Comparison of ENCODE assay signal across 10 mouse cellular contexts in the genomic region with DNA sequence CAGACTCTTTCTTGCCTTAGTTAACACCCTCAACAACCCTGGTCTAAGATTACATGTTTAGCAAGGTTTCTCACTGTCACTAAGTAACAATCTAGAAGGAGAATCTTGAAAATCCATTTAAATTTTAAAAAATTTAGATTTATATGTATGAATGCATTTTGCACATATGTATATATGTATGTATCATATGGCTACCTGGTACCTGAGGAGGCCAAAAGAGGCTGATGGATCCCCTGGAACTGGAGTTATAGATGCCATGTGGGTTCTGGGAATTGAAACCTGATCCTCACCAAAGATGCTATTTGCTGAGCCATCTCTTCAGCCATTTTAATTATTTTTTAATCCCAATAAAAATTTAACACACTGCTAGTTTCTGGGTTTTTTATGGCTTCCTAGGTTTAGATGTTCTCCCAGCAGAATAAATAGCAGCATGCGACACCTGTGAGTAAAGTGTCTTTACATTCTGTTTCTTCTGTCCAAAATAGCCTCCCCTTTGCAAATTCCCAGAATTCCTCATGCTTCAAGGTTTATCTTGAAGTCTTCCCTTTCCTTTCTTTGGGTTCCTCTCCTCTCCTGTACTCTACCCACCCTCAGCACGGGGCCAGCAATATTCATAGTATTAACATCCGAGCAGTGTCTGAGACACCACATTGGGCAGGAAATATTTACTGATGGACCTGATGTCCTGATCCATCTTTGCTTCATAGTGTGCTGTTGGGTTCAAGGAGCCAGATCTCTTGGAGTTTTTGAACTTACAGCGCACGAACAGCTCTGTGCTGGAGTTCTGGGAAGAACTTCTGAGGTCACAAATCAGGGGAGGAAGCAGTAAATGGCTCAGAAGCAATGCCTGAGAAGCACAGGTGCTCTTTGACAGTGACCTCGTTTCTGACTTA. TPM values are rescaled to one million over a fixed set of nuclear protein-coding genes. Genes with fewer than 3 reads are reported as not detected.
DNase-seq lines count a peak whose midpoint lies in the region; ATAC-seq and TF ChIP-seq lines count a peak whose summit lies in the region.
"Had no signal": no experiment of that assay in that cellular context is flagged by ENCODE, and none has a peak within 500 bp of the region (broad histone marks: within the 10 kb centered on the region; RNA-seq: fewer than 3 reads in every experiment).

No protein-coding gene starts in this region.

- no peak for TF ChIP-seq CTCF in lung, embryonic 14.5 days (IDR thresholded peaks at IDR 0.05; ENCODE audit: low read depth)
- TF ChIP-seq CTCF in hindbrain, postnatal 0 days (IDR thresholded peaks at IDR 0.05; ENCODE audit: low read depth), result no peak

- no peak for ATAC-seq in lung, embryonic 14.5 days (ENCODE audit: insufficient read depth)
- no peak for ATAC-seq in hindbrain, postnatal 0 days
- ATAC-seq in neural tube, embryonic 13.5 days (ENCODE audit: low read depth), result no peak
- ATAC-seq in frontal cortex, adult (ENCODE audit: low TSS enrichment), result no peak

- no peaks in the 10 kb centered on the region for H3K9me3 ChIP-seq in lung, embryonic 14.5 days (ENCODE audit: low read depth, low read length)
- H3K9me3 ChIP-seq in hindbrain, postnatal 0 days (ENCODE audit: low read length), result no peaks in the 10 kb centered on the region
- H3K9me3 ChIP-seq in neural tube, embryonic 13.5 days, result no peaks in the 10 kb centered on the region

- no peaks in the 10 kb centered on the region for H3K27me3 ChIP-seq in lung, embryonic 14.5 days (ENCODE audit: insufficient read depth, low read length)
- H3K27me3 ChIP-seq in hindbrain, postnatal 0 days (ENCODE audit: insufficient read depth, low read length), result no peaks in the 10 kb centered on the region
- H3K27me3 ChIP-seq in neural tube, embryonic 13.5 days, result no peaks in the 10 kb centered on the region

- H3K27ac ChIP-seq in lung, embryonic 14.5 days (ENCODE audit: low read depth), result peak overlapping the region; percentile 86; the same call in 1 of the 2 replicates
- no peak overlapping the region for H3K27ac ChIP-seq in hindbrain, postnatal 0 days
- no peak overlapping the region for H3K27ac ChIP-seq in neural tube, embryonic 13.5 days (replicated peaks)

- H3K9ac ChIP-seq in lung, embryonic 14.5 days, result peak overlapping the region; percentile 62
- H3K9ac ChIP-seq in hindbrain, postnatal 0 days (replicated peaks; ENCODE audit: low read length), result no peak overlapping the region
- H3K9ac ChIP-seq in neural tube, embryonic 13.5 days, result peak overlapping the region; percentile 58; the same call in 1 of the 2 replicates

- no peaks in the 10 kb centered on the region for H3K36me3 ChIP-seq in lung, embryonic 14.5 days (ENCODE audit: insufficient read depth)
- no peaks in the 10 kb centered on the region for H3K36me3 ChIP-seq in hindbrain, postnatal 0 days (ENCODE audit: insufficient read depth, low read length)
- no peaks in the 10 kb centered on the region for H3K36me3 ChIP-seq in neural tube, embryonic 13.5 days

- peak; percentile 36 for DNase-seq in lung, embryonic 14.5 days
- DNase-seq in lung, postnatal 14 days, result no peak
- peak; percentile 59 for DNase-seq in c-Kit-positive CD71-positive TER-119-positive erythroid progenitor cells, embryonic 14.5 days (ENCODE audit: low spot score)
- no peak for DNase-seq in hindbrain, postnatal 0 days (ENCODE audit: low spot score)
- DNase-seq in cerebellum, postnatal 14 days, result no peak
- DNase-seq in cerebellum, adult 11-12 months, result no peak
- DNase-seq: adrenal gland, postnatal 25 days had no signal

- peak overlapping the region; percentile 52 for H3K4me3 ChIP-seq in lung, embryonic 14.5 days (ENCODE audit: low read depth, low read length)
- peak overlapping the region; percentile 28; the same call in 1 of the 2 replicates for H3K4me3 ChIP-seq in hindbrain, postnatal 0 days (ENCODE audit: low read length)
- peak overlapping the region; percentile 33; the same call in 1 of the 2 replicates for H3K4me3 ChIP-seq in neural tube, embryonic 13.5 days

- WGBS in lung, embryonic 14.5 days, result 30% methylated on average over 6 of the region's 6 CpGs
- WGBS in hindbrain, postnatal 0 days, result 51% methylated on average over 6 of the region's 6 CpGs
- WGBS in neural tube, embryonic 13.5 days, result 48% methylated on average over 6 of the region's 6 CpGs

- peak overlapping the region; percentile 70 for H3K4me2 ChIP-seq in lung, embryonic 14.5 days
- H3K4me2 ChIP-seq in hindbrain, postnatal 0 days (ENCODE audit: low read depth, low read length), result peak overlapping the region; percentile 51
- H3K4me2 ChIP-seq in neural tube, embryonic 13.5 days, result peak overlapping the region; percentile 51

- peaks cover 8% of the 10 kb centered on the region for H3K4me1 ChIP-seq in lung, embryonic 14.5 days (ENCODE audit: insufficient read depth)
- no peaks in the 10 kb centered on the region for H3K4me1 ChIP-seq in hindbrain, postnatal 0 days (ENCODE audit: insufficient read depth, low read length)
- peaks cover 34% of the 10 kb centered on the region for H3K4me1 ChIP-seq in neural tube, embryonic 13.5 days (replicated peaks)

RNA-seq across cellular contexts. Expression of gene Hist2h3c1, which starts 1.9 kb away (rescaled TPM):
- polyA plus RNA-seq in lung, embryonic 14.5 days (2014; fragmentation: Nextera tagmentation; extraction: Ambion mirVana), result 0.30 and 2.3 TPM in 2 replicates
- not detected in 2 replicates for total RNA-seq in hindbrain, postnatal 0 days (2014; rRNA removed)
- polyA plus RNA-seq in hindbrain, postnatal 0 days (2015; fragmentation: Nextera tagmentation; extraction: Ambion mirVana), result 0.16 TPM in 1 of 2 replicates, not detected in the other
- 0.38 and 0.96 TPM in 2 replicates for polyA plus RNA-seq in neural tube, embryonic 13.5 days (2015; fragmentation: Nextera tagmentation; extraction: Ambion mirVana)
- total RNA-seq: adrenal gland, postnatal 25 days had no signal
- polyA plus RNA-seq: gonadal fat pad, adult 2 months had no signal

RNA-seq across cellular contexts. Expression of gene Hist2h2aa1, which starts 3.1 kb away (rescaled TPM):
- polyA plus RNA-seq in lung, embryonic 14.5 days (2014; fragmentation: Nextera tagmentation; extraction: Ambion mirVana), result 13.0 and 15.7 TPM in 2 replicates
- total RNA-seq in hindbrain, postnatal 0 days (2014; rRNA removed), result 1,894 and 2,680 TPM in 2 replicates
- polyA plus RNA-seq in hindbrain, postnatal 0 days (2015; fragmentation: Nextera tagmentation; extraction: Ambion mirVana), result 24.4 and 25.0 TPM in 2 replicates
- 12.3 and 21.1 TPM in 2 replicates for polyA plus RNA-seq in neural tube, embryonic 13.5 days (2015; fragmentation: Nextera tagmentation; extraction: Ambion mirVana)

RNA-seq across cellular contexts. Expression of gene Hist2h2aa2, which starts 8.3 kb away (rescaled TPM):
- 49.7 and 55.6 TPM in 2 replicates for polyA plus RNA-seq in lung, embryonic 14.5 days (2014; fragmentation: Nextera tagmentation; extraction: Ambion mirVana)
- 1,755 and 2,054 TPM in 2 replicates for total RNA-seq in hindbrain, postnatal 0 days (2014; rRNA removed)
- 52.1 and 62.1 TPM in 2 replicates for polyA plus RNA-seq in hindbrain, postnatal 0 days (2015; fragmentation: Nextera tagmentation; extraction: Ambion mirVana)
- 69.0 and 69.4 TPM in 2 replicates for polyA plus RNA-seq in neural tube, embryonic 13.5 days (2015; fragmentation: Nextera tagmentation; extraction: Ambion mirVana)

RNA-seq across cellular contexts. Expression of gene Hist2h3c2, which starts 9.5 kb away (rescaled TPM):
- polyA plus RNA-seq in lung, embryonic 14.5 days (2014; fragmentation: Nextera tagmentation; extraction: Ambion mirVana), result 11.5 and 14.4 TPM in 2 replicates
- 441 and 602 TPM in 2 replicates for total RNA-seq in hindbrain, postnatal 0 days (2014; rRNA removed)
- 1.6 and 2.3 TPM in 2 replicates for polyA plus RNA-seq in hindbrain, postnatal 0 days (2015; fragmentation: Nextera tagmentation; extraction: Ambion mirVana)
- polyA plus RNA-seq in neural tube, embryonic 13.5 days (2015; fragmentation: Nextera tagmentation; extraction: Ambion mirVana), result 2.2 and 2.6 TPM in 2 replicates

RNA-seq across cellular contexts. Expression of gene Hist2h4, which starts 14.7 kb away (rescaled TPM):
- 11.3 and 16.6 TPM in 2 replicates for polyA plus RNA-seq in lung, embryonic 14.5 days (2014; fragmentation: Nextera tagmentation; extraction: Ambion mirVana)
- total RNA-seq in hindbrain, postnatal 0 days (2014; rRNA removed), result 127 and 159 TPM in 2 replicates
- polyA plus RNA-seq in hindbrain, postnatal 0 days (2015; fragmentation: Nextera tagmentation; extraction: Ambion mirVana), result 10.2 and 10.6 TPM in 2 replicates
- 3.3 and 3.5 TPM in 2 replicates for polyA plus RNA-seq in neural tube, embryonic 13.5 days (2015; fragmentation: Nextera tagmentation; extraction: Ambion mirVana)

Comparison
In these comparisons a context has a peak if more than half of its experiments do, and no peak if none do; other contexts are left out.
1. DNase-seq: peak in lung, embryonic 14.5 days (single experiment) and c-Kit-positive CD71-positive TER-119-positive erythroid progenitor cells, embryonic 14.5 days (single experiment); none in lung, postnatal 14 days (single experiment), hindbrain, postnatal 0 days (single experiment), cerebellum, postnatal 14 days (0 of 2) and cerebellum, adult 11-12 months (single experiment).
2. Peak in every context shown above with its lines, with median percentiles within 50 percentile points of each other: H3K4me2 ChIP-seq and H3K4me3 ChIP-seq.